Mouse (Mus musculus) frontal cortex, postnatal 10 days (tissue): Measurements from ENCODE around the gene Triap1.
"Not testable (repeated sequence)": the region's sequence is repeated elsewhere in the genome, so short reads cannot be mapped to it uniquely, and the experiment has no call there.

ENCODE experiments used
- DNase-seq, 2 experiments: peaks; one replicate each; pipeline ENCODE4 v3.0.0; 2022; ENCODE audit warnings: low spot score in 2 of 2, mixed read lengths in 1 of 2

Triap1 gene

DNA sequence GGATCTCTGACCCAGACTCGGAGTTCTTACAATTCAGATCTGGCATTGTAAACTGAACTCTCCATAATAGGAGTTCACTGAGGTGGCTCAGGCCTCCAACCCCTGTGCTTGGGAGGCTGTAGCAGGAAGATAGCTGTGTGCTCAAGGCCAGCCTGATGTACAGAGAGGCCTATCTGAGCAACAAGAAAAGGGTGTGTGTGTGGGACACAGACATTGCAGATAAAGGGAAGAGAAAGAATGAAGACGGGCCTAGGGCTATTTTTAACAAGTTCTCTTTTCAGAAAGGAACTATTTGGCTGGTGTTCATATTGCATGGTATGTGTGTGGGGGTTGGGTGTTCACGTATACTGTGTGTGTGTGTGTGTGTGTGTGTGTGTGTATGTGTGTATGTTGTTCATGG, 7.4 kb upstream of the Triap1 start:
- DNase-seq: no peak

DNA sequence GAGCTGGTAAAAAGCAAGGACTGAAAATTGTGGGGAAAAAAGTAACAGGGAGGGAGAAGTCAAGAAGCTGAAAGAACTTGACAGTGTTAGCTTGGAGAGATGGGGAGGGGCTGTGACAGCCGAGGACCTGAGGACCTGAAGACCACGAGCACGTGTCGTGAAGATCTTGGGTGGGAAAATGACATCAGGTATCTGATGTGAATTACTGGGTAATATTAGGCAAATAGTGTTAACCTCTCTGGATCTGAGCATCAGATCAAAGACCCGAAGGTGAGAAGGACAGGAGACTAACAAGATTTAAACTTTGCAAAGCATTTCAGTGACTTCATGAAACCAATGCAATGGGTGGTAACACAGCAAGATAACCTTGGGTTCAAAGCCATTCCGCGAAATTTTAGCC, 1.0 kb upstream of the Triap1 start:
- DNase-seq: no peak

DNA sequence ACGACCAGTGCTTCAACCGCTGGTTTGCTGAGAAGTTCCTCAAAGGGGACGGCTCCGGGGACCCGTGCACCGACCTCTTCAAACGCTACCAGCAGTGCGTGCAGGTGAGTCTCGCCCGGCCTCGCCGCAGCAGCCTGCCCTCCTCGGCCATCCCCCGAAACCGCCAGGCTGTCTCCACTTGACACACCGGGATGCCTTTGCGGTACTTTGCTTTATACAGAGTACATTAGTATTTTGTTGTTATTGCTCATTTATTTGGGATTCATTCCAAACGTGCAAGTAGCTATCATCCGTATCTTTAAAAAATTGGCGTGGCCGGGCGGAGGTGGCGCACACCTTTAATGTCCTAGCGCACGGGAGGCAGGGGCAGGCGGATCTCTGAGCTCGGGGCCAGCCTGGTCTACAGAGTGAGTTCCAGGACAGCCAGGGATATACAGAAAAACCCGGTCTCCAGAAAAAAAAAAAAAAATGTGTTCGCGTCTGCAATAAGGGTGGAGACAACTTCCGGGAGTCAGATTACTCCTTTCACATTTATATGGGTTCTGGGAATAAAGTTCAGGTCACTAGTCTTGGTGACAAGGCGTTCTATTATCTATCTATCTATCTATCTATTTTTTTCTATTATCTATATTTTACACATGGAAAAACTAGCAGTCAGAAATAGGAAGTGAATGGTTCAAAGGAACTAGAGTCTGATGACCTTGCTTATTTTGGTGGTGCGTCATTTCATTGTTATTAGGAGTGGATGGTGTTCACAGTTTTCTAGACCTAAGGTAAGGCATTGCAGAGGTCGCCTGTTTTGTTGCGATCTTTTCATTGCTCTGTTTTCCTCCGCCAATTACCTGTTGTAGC, 515 bp downstream of the Triap1 start:
- DNase-seq: no peak

DNA sequence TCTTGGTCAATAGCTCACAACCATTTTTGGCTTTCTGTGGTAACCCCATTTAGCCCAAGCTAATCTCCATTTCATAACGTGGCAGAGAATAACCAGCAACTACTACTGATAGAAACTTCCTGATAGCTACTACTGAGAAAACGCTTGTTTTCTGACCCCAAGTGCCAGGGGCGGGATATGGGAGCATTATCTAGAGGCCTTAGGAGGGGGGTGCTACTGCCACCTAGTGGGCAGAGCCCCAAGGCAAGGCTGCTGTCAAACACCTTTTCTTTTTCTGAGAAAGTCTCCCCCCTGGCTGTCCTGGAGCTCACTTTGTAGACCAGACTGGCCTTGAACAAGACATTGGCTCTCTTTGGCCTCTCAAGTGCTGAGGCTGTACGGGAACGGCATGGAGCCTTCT, 6.5 kb downstream of the Triap1 start:
- peak in 1 of 2 experiments; percentile 67 for DNase-seq

DNA sequence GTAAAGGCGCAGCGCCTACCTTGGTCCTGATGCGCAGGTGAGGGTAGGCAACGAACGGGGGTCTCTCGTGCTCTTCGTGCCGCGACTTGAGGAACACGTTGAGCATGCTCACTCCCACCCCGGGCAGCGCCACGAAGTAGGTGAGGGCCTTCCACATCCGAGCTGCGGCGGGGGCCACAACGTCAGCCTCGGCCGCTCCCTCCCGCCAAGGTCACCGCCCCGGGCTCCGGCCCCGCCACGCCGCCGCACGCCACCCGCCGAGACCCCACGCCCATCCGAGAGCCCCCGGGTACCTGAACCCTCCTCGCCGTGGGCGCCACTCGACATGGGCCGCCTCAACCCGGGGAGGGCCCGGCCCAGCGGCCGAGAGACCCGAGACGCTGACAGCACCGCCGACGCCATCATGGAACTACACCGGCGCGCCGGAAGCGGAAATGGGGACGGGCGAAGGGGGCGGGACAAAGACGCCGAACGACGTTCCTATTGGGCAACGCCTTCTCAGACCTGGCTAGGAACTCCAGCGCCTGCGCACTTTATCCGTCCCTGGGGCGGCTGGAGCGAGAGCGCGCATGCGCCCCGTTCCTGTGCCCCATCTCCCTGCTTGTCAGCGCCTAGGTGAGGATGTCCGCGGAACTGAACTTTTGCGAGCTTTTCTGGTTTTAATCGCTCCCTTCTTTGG, 7.7 kb downstream of the Triap1 start, which contains the start of gene Cox6a1:
Gene Cox6a1 (minus strand): TSS at position 436 of the 679 bp plus-strand sequence.
- peak; percentile 96 to 98 for DNase-seq

DNA sequence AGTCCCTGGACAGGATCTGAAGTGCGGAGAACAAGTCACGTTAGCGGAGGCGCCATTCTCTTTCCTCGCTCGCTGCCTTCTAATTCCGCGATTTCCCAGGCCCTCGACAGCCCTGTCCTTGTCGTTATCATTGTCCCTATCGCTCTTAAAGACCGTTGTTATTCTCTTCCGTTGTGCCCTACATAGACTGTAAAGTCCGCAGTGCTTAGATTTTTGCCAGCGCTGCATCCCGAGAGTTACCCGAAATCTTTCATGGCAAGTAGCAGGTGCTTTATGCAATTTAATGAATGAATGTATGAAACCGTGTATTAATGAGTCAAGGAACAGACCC, 8.2 kb downstream of the Triap1 start:
- no peak for DNase-seq

DNA sequence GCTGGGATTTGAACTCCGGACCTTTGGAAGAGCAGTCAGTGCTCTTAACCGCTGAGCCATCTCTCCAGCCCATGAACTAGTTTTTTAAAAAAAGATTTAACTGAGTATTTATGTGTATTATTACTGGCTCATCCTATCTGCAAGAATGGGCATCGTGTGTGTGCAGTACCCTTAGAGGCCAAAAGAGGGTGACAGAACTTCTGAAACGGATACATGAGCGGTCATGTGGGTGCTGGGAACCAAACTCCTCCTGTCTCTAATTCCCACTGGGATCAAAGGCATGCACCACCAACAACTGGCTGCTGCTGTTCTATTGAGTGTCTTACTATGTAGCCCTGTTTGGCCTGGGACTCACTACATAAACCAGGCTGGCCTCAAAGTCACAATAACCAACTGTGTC, 10.3 kb downstream of the Triap1 start:
- DNase-seq: no peak

DNA sequence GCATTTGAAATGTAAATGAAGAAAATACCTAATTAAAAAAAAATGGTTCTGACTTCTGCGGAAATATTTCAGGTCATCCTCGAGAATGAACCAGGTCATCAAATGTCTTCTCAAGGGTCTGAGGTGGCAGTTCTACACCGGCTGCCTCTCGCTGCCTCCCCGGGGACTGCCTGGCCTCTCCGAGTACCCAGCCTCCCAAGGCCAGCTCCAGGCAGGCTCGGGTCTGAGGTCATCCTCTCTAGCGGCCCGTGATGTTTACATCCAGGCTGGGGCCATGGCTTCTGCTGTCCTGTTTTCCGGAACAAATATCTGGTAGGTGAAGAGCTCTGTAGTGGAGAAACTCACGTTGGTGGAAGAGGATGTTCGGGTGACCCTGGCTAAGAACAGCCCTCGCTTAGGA, 14.0 kb downstream of the Triap1 start:
- no peak for DNase-seq

DNA sequence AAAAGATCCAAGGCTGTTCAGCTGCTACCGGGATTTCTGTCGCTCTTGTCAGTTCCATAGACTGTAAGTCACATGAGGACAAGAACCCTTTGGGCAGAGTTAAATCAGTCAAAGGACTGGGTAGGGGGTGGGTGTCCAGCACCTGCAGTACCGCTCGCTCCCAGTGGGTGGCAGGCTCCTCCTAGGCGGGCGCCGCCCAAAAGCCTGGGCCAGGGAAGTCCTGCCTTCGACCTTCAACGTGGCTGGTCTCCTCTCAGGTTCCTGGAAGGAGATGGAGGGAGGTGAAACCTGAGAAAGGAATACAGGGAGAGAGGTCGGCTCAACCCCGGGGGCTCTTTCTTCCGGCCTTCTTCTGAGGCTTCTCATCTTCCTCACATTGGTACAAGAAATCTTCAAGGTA, 17.8 kb downstream of the Triap1 start:
- peak; percentile 50 to 74 for DNase-seq

DNA sequence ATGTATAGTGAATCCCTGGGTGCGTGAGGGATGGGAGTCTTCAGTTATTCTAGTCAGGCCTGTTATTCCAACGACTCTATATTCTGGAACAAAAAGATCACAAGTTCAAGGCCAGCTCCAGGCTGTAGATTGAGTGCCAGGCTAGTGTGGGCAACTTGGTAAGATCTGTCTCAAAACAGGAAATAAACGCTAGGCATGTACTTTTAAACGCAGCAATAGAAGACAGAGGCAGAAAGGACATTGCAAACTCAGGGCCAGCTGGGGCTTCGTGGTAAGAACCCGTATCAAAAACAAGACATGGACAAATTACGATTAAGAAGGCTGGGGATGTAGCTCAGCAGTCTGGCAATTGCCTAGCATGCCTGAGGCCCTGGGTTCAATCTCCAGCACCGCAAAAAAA, 18.4 kb downstream of the Triap1 start:
- DNase-seq: no peak

DNA sequence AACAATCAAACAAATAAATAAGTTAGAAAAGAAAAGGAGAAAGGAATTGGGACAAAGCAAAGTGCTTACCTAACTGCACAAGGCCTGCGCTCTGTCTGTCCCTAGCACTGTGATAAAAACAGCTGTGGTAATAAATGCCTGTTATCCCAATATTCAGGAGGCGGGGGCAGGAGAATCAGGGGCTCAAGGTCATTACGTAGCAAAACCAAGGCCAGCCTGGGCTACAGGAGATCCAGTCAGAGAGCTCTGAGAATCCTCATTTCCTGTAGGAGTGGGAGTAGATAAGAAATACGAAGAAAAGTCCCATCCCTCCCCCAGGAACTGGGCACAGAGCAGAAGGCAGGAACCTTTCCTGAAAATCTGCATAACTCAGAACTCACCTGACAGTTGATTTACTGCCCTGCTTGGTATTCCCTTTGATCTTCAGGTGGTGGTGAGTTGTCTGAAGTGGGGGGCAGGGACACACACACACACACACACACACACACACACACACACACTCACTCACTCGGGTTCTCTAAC, 18.9 kb downstream of the Triap1 start:
- no peak for DNase-seq

DNA sequence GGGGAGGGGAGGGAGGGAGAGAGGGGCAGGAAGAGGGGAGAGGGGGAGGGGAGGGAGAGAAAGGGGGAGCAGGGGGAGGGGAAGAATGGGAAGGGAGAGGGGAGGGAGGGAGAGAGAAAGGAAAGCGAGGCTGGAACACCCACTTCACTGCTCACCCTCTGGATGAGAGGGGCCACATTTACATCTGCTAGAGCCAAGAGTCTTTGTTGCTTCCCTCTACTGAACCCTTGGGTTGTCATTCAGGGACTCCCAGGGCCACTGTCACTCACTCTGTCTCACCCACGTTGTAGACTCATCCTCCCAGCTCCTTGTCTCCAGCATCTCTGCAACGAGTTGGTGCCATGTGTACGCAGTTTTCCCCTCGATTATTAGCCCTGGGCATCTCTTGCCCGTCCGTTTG, 21.2 kb downstream of the Triap1 start:
- no peak for DNase-seq

DNA sequence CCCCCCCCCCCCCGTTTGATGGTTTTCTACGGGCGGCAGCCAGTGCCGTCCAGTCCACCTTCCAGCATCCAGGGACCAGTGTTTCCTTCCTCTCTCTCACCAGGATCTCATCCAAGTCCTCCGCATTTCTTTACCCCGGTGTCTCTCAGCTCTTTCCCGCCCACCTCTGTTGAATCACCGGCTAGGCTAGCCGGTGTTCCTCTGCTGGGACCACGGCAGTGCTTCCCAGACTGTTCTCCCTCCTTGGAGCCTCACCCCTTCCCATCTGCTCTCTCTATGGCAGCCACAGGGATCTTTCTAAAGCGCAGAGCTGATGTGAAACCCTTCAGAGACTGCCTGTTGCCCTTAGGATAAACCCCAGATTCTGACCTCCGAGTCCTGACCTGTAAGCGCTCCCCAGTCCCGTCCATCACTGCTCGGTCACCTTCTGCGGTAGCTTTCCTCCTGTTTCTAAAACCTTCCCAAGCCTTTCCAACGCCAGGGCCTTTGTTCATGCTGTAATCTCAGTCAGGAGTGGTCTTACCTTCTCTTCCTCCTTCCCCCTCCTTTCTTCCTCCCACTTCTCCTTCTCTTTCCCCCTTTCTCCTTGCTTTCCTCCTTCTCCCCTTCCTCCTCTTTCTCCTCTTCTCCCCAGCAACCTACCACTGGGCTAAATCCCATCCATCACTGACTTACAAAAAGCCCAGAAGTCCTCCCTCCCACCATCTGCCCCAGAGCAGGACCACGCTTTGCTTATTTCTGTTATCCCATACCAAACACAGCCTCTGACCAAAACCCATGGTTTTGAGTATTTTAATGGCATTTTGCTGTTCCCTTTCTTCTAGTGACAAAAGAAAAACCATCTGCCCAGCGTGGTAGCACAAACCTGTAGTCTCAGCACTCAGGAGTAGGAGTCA, 22.0 kb downstream of the Triap1 start:
- peak; percentile 22 to 54 for DNase-seq

DNA sequence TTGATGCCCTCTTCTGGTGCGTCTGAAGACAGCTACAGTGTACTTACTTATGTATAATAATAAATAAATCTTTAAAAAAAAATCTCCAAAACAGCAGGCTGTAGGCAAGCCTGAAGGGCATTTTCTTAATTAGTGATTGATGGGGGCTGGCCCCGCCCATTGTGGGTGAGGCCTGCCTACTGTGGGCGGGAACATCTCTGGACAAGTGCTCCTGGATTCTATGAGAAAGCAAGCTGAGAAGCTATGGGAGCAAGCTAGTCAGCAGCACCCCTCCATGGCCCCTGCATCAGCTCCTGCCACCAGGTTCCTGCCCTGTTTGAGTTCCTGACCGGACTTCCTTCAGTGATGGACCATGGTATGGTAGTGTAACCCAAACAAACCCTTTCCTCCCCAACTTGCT, 23.8 kb downstream of the Triap1 start:
- DNase-seq: no peak

DNA sequence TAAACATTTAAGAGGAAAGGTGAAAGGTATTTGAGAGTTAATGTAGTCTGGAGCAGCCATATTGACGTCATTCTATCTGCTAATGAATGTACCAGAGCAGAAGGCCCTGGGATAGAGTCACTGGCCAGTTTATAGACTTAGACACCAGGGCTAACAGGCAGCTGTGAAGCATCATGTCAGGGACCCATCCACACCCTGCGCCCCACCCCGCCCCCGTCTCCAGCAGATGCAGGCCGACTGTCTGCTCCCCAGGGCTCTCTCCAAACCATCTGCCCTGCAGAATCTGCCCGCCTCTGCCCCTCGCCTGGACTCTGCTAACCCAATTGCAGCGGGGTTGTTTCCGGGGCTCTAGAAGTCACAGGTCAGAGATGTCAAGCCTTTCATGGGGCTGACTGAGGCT, 30.7 kb downstream of the Triap1 start:
- DNase-seq: no peak

DNA sequence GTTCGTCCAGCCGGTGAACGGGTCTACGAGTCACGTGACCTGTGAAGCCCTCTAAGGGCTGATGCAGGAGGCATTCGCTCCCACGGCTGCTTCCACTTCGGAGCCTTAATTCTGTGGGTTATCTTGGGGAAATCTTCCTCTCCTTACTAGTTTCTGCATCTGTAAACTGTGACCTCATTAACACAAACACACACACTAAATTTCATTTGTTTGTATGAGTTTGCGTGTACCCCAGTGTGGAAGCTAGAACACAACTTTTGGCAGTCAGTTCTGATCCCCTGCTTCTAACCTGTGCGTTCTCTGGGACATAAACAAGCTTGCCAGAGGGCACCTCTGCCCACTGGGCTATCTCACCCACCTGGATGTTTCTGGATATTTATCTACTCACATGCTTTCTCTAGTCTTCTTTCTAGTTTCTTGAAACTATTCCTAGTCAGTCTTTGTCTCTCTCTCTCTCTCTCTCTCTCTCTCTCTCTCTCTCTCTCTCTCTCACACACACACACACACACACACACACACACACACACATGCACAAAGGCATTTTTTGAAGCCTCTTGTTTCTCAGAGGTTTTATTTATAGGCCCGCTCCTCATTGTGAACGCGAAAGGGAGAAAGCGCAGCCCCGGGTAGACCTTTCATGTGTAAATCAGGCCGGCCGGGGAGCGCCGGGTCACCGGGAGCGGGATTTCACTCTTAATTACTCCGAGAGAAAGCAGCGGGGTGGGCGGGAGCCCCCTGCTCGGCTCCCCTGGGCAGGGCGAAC, 32.6 kb downstream of the Triap1 start:
- peak; percentile 23 to 29 for DNase-seq

DNA sequence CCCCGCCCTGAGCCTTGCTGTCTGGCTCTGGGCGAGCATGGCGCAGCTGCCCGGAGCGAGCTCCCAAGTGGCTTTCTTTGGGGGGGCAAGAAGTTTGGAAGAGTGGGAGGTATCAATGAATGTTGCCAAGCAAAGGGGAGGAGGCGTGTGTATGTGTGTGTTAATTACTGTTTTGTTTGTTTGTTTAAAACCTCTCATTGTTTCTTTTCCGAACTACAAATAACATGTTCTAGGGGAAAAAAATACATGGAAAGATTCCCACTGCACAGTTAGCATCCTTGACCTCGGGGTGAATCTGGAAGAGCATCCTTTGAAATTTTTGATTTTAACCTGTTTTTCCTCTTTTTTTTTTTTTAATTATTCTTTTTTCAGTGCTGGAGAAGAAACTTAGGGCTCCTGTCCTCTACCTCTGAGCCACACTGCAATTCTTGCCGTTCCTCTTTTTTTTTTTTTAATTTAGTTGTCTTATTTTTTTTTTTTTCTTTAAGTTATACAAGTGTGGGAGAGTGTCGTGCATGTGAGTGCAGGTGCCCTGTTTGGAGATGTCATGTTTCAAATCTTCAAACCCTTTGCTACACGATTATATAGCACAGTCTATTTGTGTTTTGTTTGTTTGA, 33.3 kb downstream of the Triap1 start:
- DNase-seq: no peak

DNA sequence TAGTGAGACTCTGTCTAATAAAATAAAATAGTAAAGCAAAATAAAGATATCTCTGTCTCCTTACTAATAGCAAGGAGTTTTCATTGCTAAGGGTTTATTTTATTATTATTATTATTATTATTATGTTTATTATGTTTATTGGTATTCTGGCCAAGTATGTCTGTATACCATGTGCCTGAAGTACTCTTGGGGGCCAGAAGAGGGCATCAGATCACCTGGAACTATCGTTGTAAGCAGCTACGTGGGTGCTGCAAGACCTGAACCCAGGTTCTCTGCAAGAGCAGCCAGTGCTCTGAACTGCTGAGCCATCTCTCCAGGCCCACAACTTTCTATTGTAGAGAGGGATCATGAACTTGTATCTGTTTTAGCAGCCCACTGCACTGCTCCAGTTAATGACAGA, 34.4 kb downstream of the Triap1 start:
- DNase-seq: no peak

DNA sequence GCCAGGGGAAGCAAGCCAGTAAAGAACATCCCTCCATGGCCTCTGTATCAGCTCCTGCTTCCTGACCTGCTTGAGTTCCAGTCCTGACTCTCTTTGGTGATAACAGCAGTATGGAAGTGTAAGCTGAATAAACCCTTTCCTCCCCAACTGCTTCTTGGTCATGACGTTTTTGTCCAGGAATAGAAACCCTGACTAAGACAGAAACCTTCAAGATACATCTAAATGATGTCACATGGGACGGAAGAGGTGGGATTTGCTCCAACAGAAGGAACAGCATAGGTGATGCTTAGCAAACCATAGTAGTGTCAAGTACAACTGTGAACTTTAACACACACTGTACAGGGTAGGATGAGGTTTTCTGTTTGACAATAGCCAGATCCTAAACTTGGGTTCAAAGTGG, 37.9 kb downstream of the Triap1 start:
- not testable (repeated sequence) for DNase-seq

DNA sequence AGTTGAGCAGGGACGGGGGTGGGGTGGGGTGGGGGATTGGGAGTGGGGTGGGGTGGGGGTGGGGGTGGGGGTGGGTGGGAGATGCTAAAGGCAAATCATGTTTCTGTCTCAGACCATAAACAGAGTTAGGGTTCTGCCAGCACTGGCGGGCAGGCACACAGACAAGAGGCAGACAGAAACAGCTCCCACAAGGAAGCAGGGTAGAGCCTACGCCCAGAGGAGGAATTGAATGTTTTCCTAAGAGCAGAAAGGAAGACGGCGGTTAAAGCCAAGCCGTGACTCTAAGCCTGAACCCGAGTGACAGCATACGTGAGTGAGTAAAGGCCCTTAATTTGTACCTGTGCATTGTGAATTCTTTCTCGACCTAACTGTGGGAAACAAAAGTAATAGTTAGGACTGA, 50.9 kb downstream of the Triap1 start:
- DNase-seq: no peak

DNA sequence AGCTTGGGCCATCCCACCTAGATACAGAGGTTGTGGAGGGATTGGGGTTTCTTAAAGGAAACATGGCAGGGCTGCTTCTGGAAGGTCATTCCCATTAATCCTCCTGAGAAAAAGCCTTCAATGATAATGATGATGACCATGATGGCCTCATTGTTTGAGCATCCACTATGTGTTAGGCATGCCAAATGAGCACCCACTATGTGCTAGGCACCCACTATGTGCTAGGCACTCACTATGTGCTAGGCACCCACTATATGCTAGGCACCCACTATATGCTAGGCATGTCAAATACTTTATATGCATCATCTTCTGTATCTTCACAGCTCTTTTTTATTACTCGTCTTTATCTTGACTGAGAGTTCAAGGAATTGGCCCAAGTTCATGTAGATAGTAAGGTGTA, 51.9 kb downstream of the Triap1 start:
- DNase-seq: no peak
